ENCODE assay signal across 8 mouse cellular contexts in the genomic region with DNA sequence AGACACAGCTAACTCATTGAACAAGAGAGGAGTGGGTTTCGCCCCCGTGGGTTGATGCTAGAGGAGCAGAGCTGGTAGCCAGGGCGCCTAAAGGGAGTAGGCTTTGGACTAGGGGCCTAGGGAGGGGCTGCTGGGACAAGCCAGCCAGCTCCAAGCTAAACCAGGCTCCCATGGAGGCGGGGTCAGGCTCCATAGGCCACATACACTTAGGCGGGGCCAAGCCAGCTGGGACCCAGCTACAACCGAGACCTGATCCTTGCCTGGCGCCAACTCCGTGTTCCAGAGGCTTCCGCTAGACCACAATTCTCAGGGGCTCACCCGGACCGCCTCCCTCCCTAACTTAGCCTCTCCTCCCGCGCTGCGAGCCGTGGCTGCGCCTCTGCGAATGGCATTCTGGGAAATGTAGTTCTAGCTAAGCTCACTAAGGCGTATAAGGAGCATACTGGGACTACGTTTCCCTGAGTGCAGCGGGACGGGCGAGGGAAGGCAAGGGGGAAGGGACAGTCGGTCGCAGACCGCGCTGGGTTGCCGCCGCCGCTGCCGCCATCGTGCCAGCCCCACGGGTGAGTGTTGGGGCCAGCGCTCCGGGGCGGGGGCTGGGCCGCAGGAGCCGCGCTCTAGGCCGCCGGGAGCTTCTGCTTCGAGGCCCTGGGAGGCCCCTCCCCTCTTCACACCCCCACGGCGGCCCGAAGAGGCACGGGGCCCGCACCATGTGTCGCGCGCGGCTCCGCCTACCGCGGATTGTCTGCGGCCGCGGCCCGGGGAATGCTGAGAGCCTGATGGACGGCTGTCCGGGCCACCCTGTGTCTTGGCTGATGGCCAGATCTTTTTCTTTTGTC. TPM values are rescaled to one million over a fixed set of nuclear protein-coding genes. Genes with fewer than 3 reads are reported as not detected.
DNase-seq lines count a peak whose midpoint lies in the region; ATAC-seq and TF ChIP-seq lines count a peak whose summit lies in the region.

A gene (plus strand): TSS at position 438 of the 839 bp plus-strand sequence.

- H3K36me3 ChIP-seq in megakaryocyte, embryonic 14.5 days (replicated peaks; ENCODE audit: low read length), result peaks cover 32% of the 10 kb centered on the region

- peak; percentile 94 to 97 for DNase-seq in gastrocnemius, adult 8-10 months (ENCODE audit: low spot score in 2 of 2)
- peak; percentile 93 for DNase-seq in hindlimb bud, embryonic 11.5 days (ENCODE audit: extremely low spot score, low read depth, low spot score)
- DNase-seq in left cerebral cortex, adult 8-10 months (ENCODE audit: low spot score in 2 of 2), result peak; percentile 78 to 96
- peak; percentile 97 to 98 for DNase-seq in right cerebral cortex, postnatal 10 days (ENCODE audit: low spot score in 2 of 2)
- DNase-seq in urinary bladder, postnatal 25 days (ENCODE audit: low spot score), result peak; percentile 77

- H3K9me3 ChIP-seq in megakaryocyte, embryonic 14.5 days, result no peaks in the 10 kb centered on the region

- no peak for TF ChIP-seq CTCF in cortical plate, adult 2 months (IDR thresholded peaks at IDR 0.05; ENCODE audit: extremely low read depth, insufficient read depth, low read length)

- H3K27me3 ChIP-seq in megakaryocyte, embryonic 14.5 days (replicated peaks), result no peaks in the 10 kb centered on the region

- peak; percentile 99 for ATAC-seq in activated CD4-positive, CD25-positive, alpha-beta regulatory T cell, adult 4 months

- peaks cover 6% of the 10 kb centered on the region; the same call in 1 of the 2 replicates for H3K4me1 ChIP-seq in cortical plate, adult 2 months (ENCODE audit: control insufficient read depth, insufficient read depth, low read length)
- H3K4me1 ChIP-seq in megakaryocyte, embryonic 14.5 days, result peaks cover 87% of the 10 kb centered on the region

- peak; percentile 55; the same call in 1 of the 2 replicates for TF ChIP-seq POLR2A in cortical plate, adult 2 months (IDR thresholded peaks at IDR 0.05; ENCODE audit: extremely low read depth, insufficient read depth, low read length)

- H3K27ac ChIP-seq in cortical plate, adult 2 months (ENCODE audit: insufficient read depth, low read length), result peak within 1 kb of the TSS; percentile 38; the same call in 1 of the 2 replicates

- peak within 1 kb of the TSS; percentile 77 for H3K4me3 ChIP-seq in cortical plate, adult 2 months (ENCODE audit: insufficient read depth, low read length)
- H3K4me3 ChIP-seq in megakaryocyte, embryonic 14.5 days (replicated peaks), result peak within 1 kb of the TSS; percentile 98

RNA-seq across cellular contexts. Expression of the gene that starts here (rescaled TPM):
- 100 to 1,000 TPM in 1 of 2 experiments, 1 to 10 TPM in 1; 5.1 to 101 TPM for polyA plus RNA-seq in activated CD4-positive, CD25-positive, alpha-beta regulatory T cell, adult 4 months (2017; shearing (Covaris generic))
- 85.1 and 86.1 TPM in 2 replicates for polyA plus RNA-seq in cortical plate, adult 2 months (2012; rRNA removed)
- 10 to 100 TPM; 21.4 to 44.7 (median 25.5) TPM for total RNA-seq in gastrocnemius, adult 8-10 months (2022)
- 10 to 100 TPM; 19.8 to 39.6 (median 23.2) TPM for total RNA-seq in left cerebral cortex, adult 8-10 months (2022)
- polyA plus RNA-seq in megakaryocyte, embryonic 14.5 days (2012; ENCODE audit: insufficient read depth, low replicate concordance), result 5.8 and 51.6 TPM in 2 replicates

Comparison
In these comparisons a context has a peak if more than half of its experiments do, and no peak if none do; other contexts are left out.
1. Peak in every context shown above with its lines: DNase-seq, ATAC-seq, H3K4me3 ChIP-seq and H3K27ac ChIP-seq.